Mouse (Mus musculus) ovary, postnatal 10 days (tissue): ENCODE data around the gene Fyco1.

Experiments
- DNase-seq: peaks from one replicate; pipeline ENCODE4 v3.0.0; 2022; ENCODE audit warnings: low spot score

Fyco1 gene

DNA sequence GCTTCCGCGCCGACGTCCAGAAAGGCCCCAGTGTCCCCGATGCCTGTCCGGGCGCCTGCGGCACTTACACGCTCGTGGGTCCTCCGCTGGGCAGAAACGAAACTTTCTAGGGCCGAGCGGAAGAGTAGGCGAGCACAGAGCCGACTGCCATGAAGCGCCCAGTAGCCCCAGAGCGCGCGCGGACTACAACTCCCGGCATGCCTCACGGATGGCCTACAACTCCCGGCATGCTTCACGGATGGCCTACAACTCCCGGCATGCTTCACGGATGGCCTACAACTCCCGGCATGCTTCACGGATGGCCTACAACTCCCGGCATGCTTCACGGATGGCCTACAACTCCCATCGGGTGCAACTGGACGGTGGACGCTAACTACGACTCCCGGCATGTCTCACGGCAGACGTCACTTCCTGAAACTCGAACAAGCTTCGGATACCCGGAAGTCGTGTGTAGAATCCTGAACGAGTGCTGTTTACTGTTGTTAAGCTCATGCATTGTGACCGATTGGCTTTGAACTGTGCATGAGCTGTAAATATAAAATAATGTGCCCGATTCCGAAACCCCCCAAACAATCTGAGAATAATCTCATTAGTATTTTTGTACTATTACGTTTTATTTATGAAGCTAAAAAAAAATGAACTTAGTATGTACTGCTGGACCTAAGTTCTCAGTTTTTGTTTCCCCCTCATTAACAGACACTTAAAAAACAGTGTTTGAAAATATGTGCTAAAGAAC lies at the start of gene Fyco1:
TSS of gene Fyco1 (minus strand) at position 187 of the 736 bp plus-strand sequence.
- DNase-seq = peak; percentile 83

DNA sequence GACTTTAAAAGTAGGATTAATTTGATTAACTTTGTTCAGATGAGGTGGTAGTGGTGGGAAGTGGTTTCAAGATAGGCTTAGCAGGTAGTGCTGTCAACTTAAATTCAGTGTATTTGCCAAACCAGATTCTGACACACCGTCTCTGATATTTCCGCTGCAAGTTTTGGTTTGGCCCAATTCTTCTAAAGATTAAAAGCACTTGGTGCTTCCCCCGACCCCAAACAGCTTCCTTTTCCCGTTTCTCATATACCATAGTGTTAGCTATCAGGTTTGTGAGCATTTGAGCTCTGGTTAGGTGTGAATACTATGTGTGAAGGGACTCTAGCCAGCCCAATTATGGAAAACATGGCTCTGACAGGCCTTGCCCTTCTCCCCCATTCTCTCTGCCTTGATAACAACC lies 20.4 kb upstream of the Fyco1 start:
- no peak for DNase-seq

- no peak for DNase-seq
Observed at GRCm38 (mm10) chr9:123869167-123869784, 17.6 kb upstream of the Fyco1 start.

GRCm38 (mm10) chr9:123863641-123864040 lies 11.9 kb upstream of the Fyco1 start:
- no peak for DNase-seq

DNA sequence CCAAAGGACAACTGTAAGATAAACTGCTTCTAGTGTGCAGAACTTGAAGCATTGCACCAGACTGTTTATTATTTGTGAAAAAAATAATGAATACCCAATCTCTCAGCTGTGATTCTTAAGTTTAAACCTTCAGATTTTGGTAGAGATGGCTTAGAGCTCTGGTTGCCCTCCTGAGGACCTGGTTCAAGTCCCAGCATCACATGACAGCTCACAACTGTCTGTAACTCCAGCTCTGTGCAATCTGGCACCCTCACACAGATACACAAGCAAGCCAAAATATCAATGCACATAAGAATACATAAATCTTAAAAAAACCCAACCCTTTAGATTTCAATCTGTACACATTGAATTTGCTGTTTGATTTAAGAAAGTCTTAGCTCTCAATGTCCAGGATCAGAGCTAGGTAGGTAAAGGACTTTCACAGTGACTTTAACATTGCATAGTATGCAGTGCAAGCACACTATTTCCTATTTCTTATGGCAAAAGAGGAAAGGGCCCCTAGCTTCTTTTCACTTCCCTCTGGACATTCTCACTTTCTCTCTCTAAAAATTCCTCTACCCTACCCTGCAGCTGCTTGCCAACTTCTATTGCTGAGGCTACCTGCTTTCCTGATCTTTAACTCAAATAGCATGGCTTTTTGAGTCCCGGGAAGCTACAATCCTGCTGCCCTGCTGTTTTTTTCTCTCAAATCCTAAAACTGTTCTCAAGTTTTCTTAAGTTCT lies 11.4 kb upstream of the Fyco1 start:
- no peak for DNase-seq

GRCm38 (mm10) chr9:123861929-123862328 lies 10.2 kb upstream of the Fyco1 start, which contains the start of gene Xcr1:
Gene Xcr1, minus strand, starts transcription at chr9:123862029.
- no peak for DNase-seq

DNA sequence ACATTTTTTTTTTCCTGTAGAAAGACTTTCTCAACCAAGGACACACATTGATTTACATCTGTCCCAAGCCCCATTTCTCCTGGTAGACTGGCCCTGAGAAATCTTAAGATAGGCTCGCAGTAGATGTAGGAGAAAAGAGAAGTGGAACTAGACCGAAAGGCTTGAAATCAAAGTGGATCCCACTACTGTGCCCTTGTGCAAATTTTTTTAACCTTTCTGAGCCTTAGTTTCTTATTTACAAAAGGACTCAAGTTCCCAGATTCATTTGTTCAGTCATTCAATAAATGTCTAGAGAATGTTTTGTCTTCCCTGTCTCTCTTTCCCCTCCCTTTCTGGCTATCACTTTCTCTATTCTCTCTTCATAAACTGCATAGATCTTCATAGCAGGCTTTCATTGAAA lies 5.1 kb upstream of the Fyco1 start:
- DNase-seq = no peak

GRCm38 (mm10) chr9:123852449-123853390 lies 1.0 kb upstream of the Fyco1 start:
- DNase-seq = no peak

DNA sequence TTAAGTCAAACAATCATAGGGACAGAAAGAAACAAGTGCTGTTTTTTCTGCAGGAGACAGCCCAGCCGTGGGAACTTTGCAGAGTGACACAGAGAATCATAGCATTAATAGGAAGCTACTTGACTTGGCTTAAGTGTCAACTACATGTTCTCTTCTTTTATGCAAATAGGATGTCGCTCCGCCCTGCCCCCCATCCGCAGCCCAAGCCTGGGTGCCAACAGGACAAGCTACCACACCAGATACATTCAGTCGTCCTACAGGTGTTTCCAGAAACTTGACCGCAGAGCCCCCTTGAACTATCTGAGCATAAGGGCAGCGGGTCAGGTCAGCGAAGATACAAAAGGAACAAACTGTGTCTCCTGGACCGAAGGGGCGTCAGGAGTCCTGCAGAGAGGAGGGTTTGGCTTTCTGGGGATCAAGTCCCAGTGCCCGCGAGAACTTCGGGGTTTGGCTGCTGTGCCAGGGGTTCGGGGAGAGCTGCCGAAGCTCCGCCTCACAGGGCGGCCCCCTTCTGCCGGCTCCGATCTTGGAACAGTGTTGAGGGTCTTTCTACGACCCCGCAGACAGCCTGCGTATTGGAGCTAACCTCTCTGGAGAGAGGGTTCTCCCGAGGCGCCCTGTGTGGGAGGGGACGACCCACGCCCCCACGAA lies 512 bp downstream of the Fyco1 start:
- DNase-seq = peak; percentile 26

- no peak for DNase-seq
Observed at GRCm38 (mm10) chr9:123850705-123851061, 1.0 kb downstream of the Fyco1 start.

GRCm38 (mm10) chr9:123849976-123850695 lies 1.6 kb downstream of the Fyco1 start:
- DNase-seq = no peak

DNA sequence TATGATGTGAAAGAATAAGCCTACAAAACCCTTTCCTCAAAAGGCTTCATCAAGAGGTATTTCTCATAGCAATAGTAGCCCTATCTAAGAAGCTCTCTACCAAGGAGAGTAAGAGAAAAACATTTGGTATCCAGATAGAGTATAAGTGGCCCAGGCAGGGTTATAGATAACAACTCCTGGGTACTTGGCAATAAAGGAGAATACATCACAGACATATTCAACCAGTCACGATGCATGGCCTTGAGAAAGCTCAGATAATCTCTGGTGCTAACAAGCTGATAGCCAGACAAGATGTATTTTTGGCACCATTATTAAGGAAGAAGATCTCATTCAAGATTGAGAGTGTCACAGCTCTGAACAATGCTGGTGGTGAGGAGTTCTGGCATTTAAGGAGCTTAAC lies 5.2 kb downstream of the Fyco1 start:
- no peak for DNase-seq

DNA sequence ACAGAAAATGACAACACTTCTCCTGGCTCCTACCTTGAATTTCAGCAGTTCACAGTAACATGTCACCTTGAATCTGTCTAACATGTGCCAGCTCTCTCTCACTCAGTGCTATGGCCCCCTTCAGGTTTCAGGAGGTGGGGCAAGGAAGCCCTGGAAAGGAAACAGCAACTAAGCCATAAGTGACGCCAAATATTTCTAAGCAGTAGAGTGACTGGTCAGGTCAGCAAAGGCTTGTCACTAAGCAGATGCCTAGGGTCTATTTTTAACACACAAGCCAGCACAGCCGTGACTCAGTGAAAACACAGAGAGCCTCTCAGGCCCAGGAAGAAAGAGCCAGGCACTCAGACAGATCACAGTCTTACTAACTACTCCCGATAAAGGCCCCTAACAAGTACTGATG lies 6.6 kb downstream of the Fyco1 start:
- DNase-seq = no peak

- no peak for DNase-seq
Observed at GRCm38 (mm10) chr9:123844468-123844867, 7.2 kb downstream of the Fyco1 start.

- DNase-seq = no peak
Observed at GRCm38 (mm10) chr9:123840243-123840642, 11.5 kb downstream of the Fyco1 start.

GRCm38 (mm10) chr9:123835851-123836250 lies 15.8 kb downstream of the Fyco1 start:
- DNase-seq = no peak

DNA sequence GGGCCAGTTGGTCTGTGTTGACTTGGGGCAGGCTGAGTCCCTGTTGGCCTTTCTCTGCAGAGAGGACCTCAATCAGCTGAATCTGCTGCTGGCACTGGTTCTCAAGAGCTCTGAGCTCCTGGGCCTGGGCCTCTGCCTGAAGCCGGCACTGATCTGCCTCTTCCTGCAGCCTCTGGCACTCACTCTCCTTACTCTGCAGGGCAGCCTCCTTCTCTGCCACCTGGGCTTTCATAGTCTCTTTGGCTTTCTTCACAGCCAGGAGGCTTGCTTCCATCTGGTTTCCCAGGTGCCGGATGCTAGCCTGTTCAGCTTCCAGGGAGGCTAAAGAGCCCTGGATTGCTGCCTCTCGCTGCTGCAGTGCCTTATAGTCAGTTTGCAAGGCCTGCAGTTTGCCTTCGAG lies 22.8 kb downstream of the Fyco1 start:
- DNase-seq = no peak

- no peak for DNase-seq
Observed at GRCm38 (mm10) chr9:123826631-123827030, 25.1 kb downstream of the Fyco1 start.

GRCm38 (mm10) chr9:123818601-123819000 lies 33.1 kb downstream of the Fyco1 start:
- DNase-seq = no peak

DNA sequence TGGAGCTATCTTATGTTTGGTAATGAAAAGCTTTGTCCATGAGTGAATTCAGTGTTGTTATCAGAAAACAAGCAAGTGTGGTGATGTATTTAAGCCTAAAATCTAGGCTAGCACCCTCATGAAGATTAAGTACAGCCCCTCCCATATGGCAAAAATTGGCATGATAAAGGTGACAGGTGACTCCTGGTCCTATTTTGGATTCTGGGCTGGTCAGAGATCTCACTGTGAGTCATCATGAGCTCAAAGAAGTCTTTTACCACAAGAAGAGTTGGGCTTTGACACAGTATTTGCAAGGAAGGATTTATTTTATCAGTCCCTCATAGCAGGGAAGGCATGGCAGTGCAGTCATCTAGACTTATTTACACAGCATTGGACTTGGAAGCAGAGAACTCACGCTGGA lies 35.7 kb downstream of the Fyco1 start:
- no peak for DNase-seq

- no peak for DNase-seq
Observed at GRCm38 (mm10) chr9:123815444-123815843, 36.3 kb downstream of the Fyco1 start.
